Mouse (Mus musculus) thymus, postnatal 25 days (tissue): ENCODE measurements around the gene Atp6v1e1.
"Not testable (repeated sequence)": the region's sequence is repeated elsewhere in the genome, so short reads cannot be mapped to it uniquely, and the experiment has no call there.

Experiments used
- DNase-seq: peaks from one replicate; pipeline ENCODE4 v3.0.0; 2022

The Atp6v1e1 gene

DNA sequence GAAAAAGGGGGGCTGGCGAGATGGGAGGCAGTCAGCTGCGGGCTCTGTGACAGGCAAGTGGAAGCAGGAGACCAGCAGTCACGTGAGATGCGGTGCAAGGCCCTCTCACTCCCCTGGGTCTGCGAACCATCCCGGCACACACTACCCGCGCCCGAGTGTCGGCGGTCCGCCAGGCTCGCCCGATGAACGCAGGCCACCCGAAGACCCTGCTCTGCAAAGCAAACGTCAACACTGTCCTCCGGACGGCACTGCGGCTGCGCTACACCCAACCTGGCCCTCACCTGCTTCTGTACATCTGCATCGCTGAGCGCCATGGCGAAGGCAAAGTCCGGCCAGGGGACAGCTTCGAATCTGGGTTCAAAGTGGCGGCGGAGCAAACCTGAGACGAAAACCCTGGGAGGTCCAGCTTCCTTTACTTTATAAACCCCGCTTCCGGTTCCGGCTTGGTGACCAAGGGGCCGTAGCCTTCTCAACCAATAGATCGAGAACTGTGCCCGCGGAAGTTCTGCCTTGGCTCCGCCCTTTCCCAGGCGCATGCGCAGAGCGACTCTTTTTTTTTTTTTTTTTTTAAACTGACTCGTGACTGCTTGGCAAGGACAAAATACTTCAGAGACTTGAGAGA lies at the start of gene Atp6v1e1:
Gene Atp6v1e1 (minus strand): TSS at position 487 of the 622 bp plus-strand sequence.
- DNase-seq, result peak; percentile 92

DNA sequence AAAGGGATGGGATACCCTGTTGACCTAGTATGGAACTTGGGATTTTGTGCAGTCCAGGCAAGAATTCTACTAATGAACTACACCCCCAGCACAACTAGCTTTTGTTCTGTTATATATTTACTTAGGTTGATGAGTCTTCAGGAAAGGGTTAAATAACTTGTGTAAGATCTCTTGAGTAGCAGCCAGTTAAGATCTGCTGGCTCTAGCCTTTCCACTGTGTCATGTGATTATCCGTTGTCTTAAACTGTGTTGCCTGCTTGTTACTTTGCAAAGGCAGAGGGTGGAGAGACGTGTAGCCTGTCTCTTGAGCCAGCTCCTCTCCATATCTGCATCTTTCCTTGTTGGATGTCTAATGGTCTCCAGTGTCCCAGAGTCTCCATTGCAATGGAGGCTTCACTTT lies 48.7 kb upstream of the Atp6v1e1 start:
- DNase-seq, result no peak

DNA sequence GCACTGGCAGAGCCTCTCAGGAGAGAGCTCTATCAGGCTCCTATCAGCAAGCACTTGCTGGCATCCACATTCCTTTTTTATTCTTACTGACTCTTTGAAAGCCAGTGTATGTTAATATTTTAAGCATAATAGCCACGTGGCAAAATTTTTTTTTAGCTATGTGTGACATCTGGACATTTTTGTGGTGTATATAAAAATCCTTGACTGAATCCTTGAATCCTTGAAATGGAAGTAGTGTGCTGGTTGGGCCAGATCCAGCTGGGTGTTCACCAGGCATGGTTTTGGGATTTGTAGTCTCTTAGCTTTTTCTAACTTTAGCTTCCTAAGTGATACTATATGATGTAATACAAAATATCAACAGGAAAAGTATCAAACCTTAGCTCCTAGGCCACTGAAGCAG lies 46.2 kb upstream of the Atp6v1e1 start:
- no peak for DNase-seq

DNA sequence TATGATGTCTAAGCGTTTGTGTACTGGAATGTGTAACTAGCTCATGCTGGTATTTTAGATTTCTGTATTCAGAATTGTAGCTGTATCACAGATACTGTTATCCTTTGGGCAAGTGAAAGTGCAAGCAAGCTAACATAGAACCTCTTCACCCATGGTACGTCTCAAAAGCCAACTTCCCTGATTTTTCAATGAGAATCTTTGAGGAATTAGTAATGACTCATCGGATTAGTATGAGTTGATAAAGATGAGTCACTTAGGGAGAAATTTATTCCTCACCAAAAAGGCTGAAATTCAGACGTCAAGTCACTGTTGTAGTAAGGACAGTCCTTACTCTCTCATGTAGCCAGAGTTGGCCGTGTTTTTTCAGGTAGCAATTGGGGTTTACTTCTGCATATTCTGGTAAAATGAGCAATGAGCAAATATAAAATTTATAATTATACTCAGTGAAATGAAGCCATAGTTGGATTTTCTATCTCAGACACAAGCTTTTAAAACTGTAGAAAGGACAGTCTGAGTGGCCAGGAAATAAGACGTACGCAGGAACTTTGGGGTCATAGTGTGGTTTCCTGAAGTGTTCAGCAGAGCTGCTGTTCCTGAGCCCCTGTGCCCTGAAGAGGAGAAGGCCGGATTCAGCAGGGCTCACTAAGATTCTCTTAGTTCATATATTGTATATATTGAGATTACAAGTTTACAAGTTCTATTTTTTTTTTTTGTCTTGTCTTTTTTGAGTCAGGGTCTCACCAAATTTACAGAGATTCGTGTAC lies 43.6 kb upstream of the Atp6v1e1 start:
- DNase-seq, result no peak

DNA sequence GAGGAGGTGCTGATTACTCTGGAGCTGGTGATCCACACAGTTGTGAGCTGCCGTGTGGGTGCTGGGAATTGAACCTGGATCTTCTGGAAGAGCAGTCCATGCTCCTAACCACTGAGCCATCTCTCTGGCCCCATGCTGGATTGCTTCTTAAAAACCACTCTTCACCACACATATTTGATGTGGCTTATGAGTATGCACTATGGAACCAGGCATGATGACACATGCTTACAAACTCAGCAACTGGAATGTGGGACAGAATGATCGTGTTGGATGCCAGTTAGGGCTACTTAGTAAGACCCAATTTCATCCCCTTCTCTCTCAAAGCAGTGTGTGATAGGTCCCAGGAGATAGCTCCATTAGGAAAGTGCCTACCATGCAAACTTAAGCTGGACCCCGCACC lies 37.5 kb upstream of the Atp6v1e1 start:
- no peak for DNase-seq

DNA sequence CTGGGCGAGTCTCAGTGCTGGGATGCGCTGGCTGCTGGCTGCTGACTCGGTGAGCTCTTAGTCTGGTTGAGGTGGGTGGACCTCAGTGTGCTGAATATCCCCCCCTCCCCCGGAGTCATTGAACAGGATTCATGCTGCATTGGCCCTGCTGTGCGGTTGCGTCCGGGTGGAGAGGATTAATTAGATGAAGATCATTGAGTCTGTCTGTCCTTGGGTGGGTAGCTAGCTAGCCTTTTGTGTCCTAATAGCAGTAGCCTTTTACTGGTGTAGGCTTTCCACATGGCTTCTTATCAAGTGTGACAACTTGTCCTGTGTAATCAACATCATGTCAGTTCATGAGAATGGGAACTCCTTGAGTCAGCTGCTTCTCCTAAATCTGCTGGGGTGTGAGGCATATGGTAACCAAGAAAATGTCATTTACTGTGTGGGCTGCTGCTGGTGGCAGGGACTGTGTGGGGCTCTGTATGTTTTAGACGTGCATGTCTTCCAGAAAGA lies 35.7 kb upstream of the Atp6v1e1 start:
- no peak for DNase-seq

DNA sequence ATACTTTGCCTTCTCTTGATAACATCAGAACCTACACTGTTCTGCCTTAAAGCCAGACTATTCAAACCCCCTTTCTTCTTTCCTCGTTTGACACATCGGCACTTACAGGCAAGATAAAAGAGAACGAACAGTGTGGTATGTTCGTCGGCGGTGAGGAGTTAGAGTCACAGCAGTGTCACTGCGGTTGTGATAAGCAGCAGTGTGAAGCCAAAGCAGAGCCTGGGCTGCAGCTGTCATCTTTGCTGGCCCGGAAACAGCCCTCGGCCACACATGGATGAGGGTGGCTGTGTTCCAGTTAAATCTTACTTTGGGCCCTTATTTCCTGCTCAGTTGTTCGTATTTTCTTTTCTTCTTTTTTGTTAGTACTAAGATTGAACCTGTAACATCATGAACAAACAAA lies 31.8 kb upstream of the Atp6v1e1 start:
- no peak for DNase-seq

DNA sequence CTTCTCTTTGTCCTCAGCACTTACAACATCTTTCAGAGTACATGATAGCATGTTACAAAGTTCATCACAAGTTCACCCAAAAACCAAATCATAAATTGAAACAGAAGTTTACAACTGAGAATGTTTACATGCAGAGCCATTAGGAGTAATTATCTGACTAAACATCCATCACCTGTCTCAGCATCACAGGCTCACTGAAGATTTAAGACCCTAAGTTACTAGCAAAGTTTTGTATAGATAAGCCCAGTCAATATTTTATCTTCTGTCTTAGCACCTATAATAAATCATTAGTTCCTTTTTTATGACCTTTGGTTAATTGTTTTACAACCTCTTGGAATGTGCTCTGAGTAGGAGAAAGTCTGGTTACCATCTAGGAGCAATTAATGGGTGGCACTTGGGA lies 28.1 kb upstream of the Atp6v1e1 start:
- not testable (repeated sequence) for DNase-seq

DNA sequence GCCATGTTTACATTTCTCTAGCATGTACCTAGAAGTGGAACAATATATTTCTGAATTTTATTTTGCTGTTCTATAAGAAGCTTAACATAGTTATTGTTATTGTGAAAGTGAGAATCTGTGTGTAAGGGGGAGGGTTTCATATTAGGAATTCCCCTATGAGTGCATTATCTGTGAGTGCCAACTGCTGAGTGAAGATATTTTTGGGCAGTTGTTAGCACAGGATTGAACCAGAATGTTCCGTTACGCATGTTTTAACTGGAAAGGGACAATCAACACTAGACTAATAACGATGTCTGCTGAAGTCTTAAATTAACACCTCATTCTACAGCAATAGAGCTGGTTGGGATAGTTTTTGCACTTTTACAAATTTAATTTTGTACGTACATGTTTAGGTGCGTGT lies 19.2 kb upstream of the Atp6v1e1 start:
- no peak for DNase-seq

DNA sequence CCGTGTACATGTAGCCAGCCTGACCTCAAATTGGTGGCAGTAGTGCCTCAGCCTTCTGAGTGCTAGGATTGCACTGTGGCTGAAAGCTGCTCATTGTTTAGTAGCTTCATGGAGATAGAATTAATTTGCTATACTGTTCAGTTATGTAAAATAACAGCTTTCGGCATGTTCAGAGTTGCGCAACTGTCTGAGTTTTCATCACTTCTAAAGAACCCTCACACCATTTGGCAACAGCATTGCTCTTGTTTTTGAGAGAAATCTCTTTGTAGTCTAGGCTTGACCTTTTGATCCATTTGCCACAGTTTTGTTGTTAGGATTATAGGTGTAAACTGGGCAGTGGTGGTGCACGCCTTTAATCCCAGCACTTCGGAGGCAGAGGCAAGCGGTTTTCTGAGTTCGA lies 17.7 kb upstream of the Atp6v1e1 start:
- no peak for DNase-seq

DNA sequence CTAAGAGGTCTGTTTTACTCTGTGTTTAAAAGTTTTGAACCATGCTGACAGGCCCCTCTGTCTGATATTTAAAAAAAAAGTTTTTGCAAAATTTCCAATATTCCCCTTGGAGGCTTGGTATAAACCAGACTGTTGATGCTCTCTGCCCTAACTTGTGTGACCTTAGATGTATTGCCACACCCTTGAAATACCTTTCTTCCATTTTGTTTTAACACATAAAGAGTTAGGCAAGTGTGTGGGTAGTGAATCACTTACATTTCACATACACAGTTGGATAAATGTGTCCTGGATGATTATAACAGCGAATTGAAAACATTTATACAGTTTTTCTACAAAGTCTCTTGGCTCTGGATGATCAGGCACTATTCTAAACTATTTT lies 14.5 kb upstream of the Atp6v1e1 start:
- DNase-seq, result no peak

DNA sequence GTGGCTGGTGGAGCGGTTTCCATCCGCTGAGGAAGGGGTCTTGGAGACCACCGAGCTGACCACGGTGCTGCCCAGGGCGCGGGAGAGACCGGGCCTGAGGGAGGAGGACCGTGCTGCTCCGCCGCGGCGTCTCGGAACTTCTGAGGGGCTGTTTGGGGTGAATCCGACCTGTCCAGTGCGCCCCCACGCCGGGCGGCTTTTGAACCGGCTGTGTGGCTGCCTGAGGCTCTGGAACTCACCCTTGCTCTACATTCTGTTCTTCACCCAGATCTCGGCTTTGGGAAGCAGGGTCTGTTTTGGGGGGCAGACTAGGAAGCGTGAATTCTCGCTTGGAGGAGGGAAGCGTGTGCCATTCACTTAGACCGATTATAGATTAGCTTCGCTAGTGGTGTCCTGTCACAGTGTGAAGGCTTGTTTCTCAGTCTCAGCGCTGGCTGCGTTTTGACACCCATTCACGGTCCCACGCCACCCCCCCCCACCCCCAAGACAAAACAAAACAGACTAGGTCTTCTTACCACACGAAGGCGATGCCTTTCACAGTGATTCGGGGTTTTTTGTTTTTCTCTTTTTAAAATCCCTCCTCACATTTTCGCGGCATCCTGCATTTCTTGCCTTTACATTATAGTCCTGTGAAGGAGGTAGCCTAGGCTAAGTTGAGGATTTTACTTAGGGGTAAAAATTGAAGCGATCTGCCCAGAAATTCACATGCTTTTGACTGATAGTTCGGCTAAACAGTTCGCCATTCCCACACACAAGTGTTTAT lies 14.0 kb upstream of the Atp6v1e1 start:
- no peak for DNase-seq

DNA sequence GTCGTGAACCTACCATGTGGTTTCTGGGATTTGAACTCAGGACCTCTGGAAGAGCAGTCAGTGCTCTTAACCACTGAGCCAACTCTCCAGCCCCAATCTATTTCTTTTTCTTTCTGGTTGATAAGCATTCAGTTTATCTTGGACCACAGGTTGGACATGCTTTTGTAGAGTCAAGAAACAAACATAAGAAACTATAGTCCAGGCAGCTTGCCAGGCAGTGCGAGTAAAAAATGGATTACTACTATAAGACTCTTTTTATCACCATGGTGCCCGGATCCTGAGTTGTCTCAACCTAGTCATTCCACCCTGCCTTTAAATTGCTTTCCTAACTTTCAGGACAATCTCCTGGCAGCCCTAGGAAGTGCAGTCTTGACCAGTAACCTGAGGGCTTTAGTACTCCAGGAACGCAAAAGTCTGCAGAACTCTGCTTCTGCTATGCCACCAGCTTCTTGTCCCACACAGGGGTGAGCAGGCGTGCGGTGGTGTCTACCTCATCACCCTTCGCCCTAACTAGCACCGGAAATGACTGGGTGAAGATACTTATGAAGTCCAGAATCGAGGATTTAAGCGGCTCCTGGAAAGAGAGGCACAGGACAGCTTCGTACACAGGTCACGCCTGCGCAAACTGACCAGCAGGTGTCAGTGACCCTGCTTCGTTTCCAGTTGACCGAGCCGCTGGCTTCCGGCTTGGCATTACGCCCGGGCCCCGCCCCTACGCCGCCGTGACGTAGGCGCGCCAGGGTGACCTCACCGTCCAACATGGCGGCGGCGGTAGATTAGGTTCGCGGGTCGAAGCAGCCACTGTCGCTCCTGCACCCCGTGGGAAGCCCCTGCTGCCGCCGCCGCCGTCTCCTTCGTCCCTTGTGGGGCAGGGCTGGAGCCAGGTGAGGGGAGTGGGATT lies 13.1 kb upstream of the Atp6v1e1 start, which contains the start of gene Bcl2l13:
Gene Bcl2l13 (plus strand): TSS at position 739 of the 901 bp plus-strand sequence.
- DNase-seq, result peak; percentile 94

DNA sequence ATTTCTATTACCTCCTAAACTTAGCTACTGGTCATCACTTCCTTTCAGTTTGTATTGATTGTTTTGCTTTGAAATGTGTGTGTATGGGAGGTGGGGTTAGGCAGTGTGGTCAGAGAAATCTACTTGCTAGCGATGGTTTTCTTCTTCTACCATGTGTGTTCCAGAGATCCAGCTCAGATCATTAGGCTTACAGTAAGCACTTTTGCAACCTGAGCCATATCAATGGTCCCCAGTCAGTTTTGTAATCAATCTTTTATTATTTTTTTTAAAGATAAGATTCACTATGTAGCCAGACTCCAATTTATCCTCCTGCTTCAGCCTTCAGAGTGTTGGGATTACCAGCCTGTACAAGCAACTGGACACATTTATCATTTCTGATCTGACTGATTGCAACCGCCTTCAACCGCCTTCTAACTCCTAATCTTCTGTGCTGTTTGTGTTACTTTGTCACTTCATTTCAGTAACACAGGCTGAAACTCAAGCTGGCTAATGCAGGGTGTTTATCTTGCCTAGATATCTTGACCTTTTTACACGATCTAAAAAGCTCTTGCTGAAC lies 12.3 kb upstream of the Atp6v1e1 start:
- DNase-seq, result no peak

DNA sequence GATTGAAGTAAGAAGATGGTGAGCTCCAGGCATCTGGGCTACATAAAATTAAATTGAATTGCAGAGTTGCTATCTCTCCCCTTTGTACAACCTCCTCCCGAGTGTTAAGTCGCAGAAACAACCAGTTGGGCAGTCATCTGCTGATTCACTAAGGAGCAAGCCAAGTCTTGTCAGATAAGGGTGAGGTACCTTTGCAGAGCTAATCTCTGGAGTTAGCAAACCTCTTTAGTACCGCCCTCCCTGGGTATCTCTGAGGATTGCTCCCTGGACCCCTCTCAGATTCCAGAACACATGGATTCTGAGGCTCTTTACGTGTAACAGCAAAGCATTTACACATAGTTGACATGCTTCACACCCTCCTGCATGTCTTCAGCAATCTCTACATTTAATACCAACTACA lies 9.5 kb upstream of the Atp6v1e1 start:
- no peak for DNase-seq

DNA sequence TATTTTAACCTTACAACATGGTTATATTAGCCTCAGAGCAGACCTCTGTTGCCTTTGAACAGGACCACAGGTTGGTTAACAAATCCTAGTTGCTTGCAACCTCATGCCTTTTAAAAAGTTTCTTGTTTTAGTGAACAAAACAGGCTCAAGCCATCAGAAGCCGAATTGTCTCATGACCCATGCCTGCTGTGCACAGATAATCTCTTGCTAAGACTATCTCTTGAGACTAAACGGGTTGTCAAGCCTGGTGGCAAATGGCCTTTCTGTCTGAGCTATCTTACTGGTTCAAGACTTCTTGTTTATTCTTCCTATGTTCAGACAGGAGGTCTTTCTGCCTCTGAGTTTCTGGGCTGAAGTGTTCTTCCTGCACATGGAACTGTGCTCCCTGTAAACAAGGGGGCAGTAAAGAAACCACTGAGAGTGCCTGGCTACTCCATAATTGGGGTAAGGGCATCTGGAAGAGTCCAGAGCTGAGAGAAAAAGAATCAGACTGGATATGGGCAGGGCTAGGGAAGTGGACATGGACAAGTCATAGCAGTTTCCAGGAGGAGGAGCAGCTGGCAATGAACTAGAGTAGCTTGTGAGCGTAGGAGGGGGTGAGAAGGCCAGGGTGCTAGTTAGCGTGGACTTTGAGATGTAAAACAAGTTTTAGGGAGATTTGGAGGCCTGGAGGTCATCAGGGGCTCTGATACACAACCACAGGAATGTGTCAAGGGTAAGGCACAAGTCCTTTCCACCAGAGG lies 8.4 kb upstream of the Atp6v1e1 start:
- no peak for DNase-seq

DNA sequence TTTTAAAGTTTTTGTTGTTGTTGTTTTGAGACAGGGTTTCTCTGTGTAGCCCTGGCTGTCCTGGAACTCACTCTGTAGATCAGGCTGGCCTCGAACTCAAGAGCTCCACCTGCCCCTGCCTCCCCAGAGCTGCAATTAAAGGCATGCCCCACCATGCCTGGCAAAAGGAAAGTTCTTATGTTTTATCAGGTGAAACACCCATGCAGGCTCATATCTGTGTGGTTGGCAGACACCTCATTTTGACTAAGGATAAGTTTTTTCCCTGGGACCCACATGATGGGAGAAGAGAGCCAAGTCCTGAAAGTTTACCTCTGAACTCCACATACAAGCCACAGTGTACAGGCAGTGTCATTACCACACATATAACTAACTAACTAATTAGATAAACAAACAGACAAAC lies 7.5 kb upstream of the Atp6v1e1 start:
- DNase-seq, result no peak

DNA sequence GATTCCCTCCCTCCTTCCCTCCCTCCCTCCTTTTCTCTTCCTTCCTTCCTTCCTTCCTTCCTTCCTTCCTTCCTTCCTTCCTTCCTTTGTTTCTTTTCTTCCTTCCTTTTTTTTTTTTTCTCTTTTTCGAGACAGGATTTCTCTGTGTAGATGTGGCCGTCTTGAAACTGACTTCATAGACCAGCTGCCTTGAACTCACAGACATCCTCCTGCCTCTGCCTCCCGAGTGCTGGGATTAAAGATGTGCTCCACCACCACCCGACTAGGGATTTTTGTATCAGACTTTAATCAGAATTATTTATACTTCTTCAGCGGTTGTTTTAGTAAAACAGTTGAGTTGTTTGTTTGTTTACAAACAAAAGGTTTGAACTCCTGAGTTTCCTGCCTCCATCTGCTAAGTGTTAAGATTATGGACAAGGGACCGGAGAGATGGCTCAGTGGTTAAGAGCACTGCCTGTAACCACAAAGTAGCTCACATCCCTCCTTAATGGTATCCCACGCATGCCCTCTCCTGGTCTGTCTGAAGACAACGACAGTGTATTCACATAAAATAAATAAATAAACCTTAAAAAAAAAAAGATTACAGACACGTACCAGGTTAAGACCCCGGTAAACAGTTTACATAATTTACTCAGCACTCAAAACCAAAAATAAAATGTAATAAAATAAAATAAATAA lies 483 bp upstream of the Atp6v1e1 start:
- no peak for DNase-seq

DNA sequence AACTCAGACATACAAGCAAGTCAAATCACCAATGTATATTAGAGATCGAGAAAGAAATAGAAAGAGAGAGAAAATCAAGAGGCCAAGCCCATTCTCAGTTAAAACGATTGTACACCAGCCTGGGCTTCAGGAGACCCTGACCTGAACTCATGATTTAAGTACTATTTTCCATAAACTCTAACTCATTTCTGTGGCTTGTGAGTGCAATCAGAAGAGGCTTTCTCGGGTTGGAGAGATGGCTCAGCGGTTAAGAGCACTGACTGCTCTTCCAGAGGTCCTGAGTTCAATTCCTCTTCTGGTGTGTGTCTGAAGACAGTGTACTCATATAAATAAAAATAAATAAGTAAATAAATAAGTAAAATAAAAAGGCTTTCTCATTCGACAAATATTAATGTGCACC lies 878 bp downstream of the Atp6v1e1 start:
- DNase-seq, result no peak

DNA sequence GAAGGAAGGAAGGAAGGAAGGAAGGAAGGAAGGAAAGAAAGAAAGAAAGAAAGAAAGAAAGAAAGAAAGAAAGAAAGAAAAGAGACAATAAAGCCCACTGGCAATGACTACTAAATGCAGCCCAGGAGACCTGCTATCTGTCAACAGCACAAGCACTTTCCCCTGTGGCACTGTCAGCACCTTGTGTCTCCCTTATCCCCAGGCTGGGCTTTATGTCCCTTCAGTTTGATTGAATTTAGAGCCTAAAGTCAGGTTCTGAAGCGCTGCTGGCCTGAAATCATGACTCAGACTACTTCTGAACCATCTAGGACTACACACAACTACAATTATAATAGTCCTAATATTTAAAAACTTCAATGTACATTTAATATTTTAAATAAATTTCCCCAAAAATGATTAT lies 1.7 kb downstream of the Atp6v1e1 start:
- no peak for DNase-seq

DNA sequence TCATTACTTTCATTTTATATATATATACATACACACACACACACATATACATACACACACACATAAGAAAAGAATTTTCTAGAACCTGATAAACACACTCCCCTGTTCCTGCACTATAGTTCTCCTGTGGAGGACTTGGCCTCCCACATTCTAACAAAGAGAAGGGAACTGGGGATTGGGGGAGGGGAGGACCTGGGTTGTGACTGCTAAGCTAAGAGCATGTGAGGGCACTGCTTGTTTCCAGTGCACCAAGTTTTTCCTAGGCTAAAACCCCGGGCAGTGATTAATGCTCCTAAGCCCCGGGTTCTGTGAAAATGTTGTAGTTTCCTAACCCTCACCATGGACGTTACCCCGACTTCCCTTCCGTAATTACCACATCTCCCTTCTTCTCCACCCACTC lies 2.4 kb downstream of the Atp6v1e1 start:
- no peak for DNase-seq
